Mouse (Mus musculus): ENCODE data around the gene Zfp646. TPM values are rescaled to one million over a fixed set of nuclear protein-coding genes. Genes with fewer than 3 reads are reported as not detected.
"Not testable (repeated sequence)": the region's sequence is repeated elsewhere in the genome, so short reads cannot be mapped to it uniquely, and the experiment has no call there.

The Zfp646 gene
- total RNA-seq (2021): 10 to 100 TPM; 10.4 to 12.7 TPM
- long read RNA-seq, experiment 1: 0 reads
- long read RNA-seq, experiment 2, full-length matches to known transcripts: 3 of 4 reads
- long read RNA-seq, experiment 2, partial matches to known transcripts: 1 of 4 reads
- long read RNA-seq, experiment 2, other reads (novel, unspliced or antisense): 0 of 4 reads

DNA sequence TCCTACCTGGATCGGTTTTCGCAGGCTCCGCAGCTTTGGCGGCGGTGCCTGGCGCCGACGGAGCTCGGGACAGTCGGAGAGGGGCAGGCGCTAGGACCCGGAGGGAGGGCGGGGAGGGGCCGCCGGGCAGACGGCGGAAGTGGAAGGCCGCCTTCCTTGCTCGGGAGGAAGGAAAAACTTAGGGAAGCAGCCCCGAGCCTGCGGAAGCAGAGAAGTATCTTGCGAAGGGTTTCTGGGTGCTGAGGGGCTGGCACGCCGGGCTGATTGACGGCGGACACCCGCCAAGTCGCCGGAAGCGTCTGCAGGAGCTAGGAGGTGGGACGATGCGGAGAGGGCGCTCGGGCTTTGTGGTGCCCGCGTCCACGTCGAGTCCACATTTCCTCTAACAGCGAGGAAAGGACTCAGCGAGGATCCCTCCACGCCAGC is at the start of gene Zfp646:
TSS of gene Zfp646 (plus strand) at position 181 of the 426 bp plus-strand sequence.
- intact Hi-C loops (cut with DNase I): loop anchor here (5.0 kb wide), 1 partner anchor 74 kb away; the partner anchor contains the start of gene Hsd3b7
- DNase-seq: peak in 1 of 2 experiments; percentile 61

DNA sequence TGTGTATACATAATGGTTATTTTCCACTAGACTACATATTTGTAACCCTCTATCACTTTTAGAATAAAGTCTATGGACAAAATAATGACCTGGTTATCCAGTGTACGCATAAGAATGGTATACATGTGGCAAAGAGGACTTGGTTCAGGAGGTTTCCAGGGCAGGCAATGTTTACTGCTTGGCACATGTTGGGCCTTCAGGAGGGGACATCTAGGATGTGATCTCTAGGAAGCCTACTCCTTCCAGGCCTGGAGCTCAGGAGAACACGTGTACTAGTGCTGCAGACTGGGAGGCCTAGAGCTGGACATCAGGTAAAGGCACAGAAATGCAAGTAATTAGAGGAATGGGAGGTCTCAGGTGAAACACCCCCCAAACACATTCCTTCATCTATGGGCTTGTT is 40.5 kb upstream of the Zfp646 start:
- intact Hi-C loops (cut with DNase I): loop anchor here (2.0 kb wide), 1 partner anchor 33 kb away; no protein-coding TSS in a partner anchor
- DNase-seq: no peak

DNA sequence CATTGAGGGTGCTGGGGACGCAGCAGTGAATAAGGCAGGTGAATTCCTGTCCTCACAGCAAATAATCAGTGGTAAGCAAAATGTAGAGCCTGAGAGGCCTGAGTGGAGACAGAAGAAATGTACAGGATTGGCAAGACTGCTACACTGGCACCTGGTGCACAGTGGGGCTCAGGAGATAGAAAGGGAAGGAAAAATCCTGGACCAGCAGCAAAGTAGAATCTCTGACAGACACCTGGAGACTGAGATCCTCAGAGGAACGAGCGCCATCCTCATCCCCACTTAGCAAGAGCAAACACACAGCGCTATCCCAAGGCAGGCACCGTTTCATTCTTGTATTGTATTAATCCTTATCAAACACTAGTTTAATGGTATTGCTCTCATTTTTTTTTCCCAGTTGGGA is 38.5 kb upstream of the Zfp646 start:
- DNase-seq: no peak
- intact Hi-C loops (cut with DNase I): no loop called here

DNA sequence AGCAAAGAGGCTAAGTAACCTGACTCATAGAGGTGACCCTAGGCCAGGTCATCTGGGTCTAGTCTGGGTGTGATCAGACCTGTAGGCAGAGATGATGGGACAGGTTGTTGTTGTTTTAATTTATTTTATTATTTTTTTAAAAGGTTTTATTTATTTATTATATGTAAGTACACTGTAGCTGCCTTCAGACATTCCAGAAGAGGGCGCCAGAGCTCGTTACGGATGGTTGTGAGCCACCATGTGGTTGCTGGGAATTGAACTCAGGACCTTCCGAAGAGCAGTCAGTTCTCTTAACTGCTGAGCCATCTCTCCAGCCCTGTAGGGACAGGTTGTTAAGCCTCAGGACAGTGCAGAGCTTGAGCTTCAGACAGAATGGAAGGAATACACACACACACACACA is 38.1 kb upstream of the Zfp646 start:
- intact Hi-C loops (cut with DNase I); DNase-seq: not testable (repeated sequence)

DNA sequence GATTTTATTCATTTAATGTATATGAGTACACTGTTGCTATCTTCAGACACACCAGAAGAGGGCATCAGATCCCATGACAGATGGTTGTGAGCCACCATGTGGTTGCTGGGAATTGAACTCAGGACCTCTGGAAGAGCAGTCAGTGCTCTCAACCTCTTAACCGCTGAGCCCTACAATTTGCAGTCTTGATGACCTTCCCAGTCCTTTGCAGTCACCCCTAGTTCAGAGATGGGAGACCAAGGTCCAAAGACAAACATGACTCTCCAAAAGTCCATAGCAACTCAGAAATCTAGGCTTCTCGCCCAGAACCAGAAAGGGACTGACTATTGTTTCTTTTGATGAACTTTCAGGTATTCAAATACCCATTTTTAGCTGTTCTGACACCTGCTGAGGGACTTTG is 36.0 kb upstream of the Zfp646 start:
- DNase-seq; intact Hi-C loops (cut with DNase I): not testable (repeated sequence)

DNA sequence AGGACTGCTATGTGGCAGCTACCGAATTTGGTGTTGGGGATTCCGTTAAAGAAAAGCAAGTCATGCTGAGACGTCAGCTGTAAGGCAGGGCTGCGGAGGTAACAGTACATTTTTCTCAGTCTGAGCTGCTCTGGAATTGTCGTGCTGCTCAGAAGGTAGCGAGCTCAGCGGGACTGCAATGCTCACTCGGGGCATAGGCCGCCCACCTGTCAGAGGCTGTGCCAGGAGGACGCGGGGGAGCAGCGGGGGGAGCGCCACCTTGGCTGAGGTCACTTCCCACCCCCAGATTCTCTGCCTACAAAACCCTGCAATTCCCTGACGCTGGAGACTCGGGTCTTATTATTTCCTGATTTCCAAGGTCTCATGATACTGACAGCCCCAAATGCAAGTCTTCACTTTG is 35.1 kb upstream of the Zfp646 start:
- peak in 1 of 2 experiments; percentile 34 for DNase-seq
- intact Hi-C loops (cut with DNase I): no loop called here

DNA sequence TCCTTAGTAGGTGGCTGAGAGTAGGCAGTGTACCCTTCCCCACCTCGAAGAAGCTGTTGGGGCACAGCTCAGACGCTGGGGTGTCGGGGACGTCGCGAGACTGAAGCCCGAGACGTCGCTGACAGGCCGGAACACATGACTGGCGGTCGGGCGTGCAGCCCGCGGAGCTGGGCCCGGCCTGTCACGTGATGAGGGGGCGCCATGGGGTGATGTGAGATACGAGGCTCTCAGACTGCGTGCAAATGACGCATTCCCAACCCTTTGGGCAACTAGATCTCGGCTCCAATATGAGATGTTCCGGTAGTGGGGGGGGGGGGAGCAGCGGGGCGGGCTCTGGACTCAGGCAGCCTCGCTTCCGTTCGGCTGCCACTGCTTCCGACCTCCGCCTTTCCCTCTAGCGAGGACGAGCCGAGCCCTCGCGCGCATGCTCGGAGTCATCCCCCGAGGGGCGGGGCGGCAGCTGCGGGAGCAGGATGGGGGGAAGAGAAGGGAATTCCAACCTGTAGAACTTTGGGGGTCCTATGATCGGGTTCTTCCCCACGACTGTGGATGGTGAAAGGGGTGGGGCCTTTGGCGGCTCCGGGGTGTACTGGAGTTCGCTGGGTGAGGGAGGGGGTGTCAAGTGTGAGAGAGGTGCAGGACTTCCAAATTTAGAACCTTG is 34.6 kb upstream of the Zfp646 start:
- peak; percentile 92 to 93 for DNase-seq
- intact Hi-C loops (cut with DNase I): no loop called here

DNA sequence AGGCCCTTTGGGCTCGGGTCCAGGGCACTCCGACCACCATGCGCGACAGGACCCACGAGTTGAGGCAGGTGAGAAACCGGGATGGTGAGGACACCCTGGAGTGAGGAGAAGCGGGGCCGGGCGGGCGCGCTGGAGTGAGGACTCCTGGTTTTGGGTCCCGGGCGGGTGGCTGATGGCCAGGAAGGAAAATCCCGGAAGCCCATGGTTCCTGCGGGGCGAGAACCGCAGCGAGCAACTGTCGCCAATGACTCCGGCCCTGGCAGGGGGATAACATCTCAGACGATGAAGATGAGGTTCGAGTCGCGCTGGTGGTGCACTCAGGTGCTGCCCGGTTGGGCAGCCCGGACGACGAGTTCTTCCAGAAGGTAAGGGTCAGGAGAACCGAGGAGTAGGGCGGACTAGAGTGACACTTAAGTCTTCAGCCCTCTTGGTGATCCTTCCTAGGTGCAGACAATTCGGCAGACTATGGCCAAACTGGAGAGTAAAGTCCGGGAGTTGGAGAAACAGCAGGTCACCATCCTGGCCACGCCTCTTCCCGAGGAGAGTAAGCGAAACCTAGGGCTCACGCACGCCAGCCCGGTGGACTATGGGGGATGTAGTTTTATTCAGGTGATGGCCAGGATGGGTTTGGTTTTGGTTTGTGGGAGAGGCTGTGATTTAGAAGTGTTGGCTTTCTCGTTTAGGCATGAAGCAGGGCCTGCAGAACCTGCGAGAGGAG is 33.9 kb upstream of the Zfp646 start:
- peak; percentile 70 for DNase-seq
- intact Hi-C loops (cut with DNase I): loop anchor here (1.0 kb wide), 1 partner anchor 33 kb away; no protein-coding TSS in a partner anchor

DNA sequence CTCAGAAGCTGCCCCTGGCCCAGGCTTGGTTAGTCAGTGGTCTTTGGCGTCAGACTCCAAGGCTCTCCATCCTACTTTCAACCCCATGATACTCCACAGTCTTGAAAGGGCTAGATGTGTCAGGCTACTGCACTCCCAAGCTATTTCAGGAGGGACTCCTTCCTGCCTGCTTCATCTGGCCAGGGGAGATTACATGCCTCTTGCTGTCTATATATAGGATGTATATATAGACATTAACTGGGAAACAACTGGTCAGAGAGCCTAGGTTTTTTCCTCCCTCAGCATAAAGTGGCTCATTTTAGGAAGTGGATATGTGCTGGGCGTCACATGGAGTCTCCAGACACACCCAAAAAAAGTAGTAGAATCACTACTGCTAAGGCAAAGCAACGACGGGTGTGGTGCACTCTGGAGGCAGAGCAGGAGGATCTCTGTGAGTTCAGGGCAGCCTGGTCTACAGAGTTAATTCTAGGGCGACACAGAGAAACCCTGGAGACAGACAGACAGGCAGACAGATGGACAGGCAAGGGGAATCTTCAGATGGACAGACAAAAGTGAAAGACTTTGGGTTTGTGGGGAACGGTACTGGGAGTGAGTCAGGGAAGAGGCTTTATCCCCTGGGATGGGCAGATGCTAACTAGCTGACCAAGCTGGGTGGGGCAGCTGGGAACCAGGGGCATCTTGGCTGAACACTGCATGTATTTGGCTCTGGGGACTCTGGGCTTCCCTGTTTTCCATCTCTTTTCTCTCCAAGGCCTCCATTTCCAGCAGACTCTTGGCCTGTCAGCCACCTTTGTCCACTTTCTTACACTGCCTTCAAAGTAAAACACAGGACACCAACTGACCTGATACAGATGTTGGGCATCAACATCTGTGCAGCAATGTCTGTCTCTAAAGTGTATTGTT is 25.8 kb upstream of the Zfp646 start:
- intact Hi-C loops (cut with DNase I): no loop called here
- DNase-seq: peak; percentile 28 to 33

DNA sequence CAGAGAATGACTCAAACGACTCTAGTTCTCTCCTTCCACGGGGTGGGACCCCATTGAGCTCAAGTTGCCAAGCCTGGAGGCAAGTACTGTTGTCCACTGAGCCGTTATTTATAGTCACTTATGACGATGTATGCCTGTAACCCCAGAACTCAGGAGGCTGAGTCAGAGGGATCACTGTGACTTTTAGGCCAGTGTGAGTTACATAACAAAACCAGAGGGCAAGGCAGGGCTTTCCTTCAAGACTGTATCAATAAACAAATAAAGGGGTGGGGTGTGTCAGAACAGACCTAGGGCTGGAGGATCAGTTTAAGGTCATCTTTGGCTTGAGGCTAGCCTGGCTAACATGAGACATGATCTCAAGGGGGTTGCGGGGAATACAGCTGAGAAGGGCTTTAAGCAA is 25.1 kb upstream of the Zfp646 start:
- intact Hi-C loops (cut with DNase I): no loop called here
- DNase-seq: peak in 1 of 2 experiments; percentile 20

DNA sequence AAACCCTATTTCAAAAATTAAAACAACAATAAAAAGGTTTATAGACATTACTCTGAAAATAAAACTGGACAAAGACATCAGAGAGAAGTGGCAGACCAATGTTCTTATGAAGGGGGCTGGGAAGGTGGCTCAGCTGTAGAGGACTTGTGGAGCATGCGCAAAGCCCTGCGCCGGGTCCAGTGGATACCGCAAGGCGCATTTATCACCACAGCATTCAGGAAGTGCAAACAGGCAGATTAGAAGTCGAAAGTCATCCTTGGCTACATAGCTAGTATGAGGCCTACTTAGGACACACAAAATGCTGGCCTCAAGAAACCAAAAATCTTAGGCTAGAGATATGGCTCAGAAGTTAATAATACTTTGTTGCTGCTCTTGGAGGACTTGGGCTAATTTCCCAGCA is 17.8 kb upstream of the Zfp646 start:
- intact Hi-C loops (cut with DNase I): no loop called here
- no peak for DNase-seq

DNA sequence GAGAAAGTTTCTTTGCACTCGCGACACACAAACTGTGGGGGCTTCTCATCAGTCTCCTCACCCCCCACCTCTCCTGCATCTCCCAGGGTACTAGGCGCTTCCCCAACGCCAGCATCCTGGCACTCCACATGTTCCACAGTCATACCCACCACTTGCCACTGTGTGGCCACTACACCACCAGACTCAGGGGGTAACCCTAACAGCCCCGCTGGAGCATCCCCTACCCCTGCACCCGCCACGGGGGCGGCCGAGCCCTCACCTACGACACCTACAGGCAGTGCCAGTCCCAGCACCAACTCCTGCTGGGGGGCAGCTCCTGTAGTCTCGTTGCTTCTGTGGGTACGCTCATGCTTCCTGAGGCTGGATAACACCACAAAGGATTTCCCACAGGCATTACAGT is 9.6 kb upstream of the Zfp646 start:
- intact Hi-C loops (cut with DNase I): no loop called here
- DNase-seq: no peak

DNA sequence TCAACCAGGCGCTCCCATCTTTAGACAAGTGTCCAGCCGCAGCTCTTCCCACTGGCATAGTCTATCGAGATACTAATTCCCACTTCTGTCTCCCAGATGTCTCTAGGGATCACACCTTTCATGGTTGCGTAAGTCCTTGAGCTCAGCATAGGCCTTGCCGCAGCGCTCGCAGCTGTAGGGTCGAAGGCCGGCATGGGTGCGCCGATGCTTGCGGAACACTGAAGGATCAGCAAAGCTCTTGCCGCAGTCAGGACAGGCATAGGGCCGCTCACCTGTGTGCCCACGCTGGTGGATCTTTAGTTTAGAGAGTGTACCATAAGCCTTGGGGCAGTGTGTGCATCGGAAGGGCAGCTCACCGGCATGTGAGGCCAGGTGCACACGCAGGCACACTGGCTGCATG is 8.4 kb upstream of the Zfp646 start:
- DNase-seq: no peak
- intact Hi-C loops (cut with DNase I): no loop called here

DNA sequence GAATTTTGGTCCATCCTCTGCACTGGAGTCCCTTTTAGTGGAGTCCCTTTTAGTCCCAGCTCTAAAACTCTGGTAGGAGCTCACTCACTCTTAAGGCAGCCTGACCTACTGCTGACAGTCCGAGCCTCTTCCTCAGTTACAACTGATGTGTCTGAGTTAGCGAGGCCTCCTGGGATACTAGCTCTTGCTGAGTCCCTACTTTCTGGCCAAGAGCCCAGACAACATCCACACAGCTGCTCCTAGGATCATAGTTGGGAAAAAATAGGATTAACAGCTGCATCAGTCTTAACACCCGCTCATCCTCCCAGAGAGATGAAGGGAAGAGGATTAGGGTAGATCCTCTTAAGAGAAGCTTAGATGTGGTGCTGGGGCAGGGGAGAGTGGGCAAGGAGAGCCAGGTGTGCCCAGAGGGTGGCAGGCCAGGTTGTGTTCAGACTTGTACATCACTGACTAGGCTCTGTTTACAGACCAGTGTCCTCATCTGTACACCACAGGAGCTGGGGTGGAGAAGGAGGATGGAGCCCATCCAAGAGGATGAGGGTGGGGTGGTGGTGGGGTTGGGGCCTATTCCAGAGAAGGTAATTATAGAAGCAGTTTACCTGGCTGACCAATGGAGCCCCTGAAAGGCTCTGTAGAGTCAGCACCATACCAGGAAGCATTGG is 6.7 kb upstream of the Zfp646 start:
- peak in 1 of 2 experiments; percentile 39 for DNase-seq
- intact Hi-C loops (cut with DNase I): no loop called here

DNA sequence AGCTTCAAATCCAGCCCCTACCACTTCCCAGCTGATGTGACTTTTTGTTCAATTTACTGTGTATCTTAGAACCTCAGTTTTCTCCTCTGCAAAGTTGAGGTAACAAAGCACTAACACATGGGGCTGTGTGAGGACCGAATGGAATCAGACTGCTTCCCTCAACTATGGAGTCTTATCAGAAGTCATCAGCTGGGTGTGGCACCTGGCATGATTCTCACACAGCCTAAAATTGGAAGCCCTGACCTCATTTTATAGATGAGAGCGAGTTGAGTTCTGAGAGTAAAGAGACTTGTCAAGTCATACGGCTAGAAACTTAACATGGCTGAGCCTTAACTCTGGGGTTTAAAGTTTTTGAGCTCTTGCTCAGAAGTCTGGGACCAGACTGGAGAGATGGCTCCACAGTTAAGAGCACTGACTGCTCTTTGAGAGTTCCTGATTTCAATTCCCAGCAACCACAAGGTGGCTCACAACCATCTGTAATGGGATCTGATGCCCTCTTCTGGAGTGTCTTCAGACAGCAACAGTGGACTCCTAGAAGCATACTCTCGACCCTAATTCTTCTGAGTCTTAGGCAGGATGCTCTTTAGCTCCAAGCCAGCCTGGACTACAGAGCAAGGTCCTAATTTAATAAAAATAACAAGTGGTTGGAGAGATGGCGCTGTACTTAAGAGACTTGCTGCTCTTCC is 5.7 kb upstream of the Zfp646 start:
- intact Hi-C loops (cut with DNase I): no loop called here

DNA sequence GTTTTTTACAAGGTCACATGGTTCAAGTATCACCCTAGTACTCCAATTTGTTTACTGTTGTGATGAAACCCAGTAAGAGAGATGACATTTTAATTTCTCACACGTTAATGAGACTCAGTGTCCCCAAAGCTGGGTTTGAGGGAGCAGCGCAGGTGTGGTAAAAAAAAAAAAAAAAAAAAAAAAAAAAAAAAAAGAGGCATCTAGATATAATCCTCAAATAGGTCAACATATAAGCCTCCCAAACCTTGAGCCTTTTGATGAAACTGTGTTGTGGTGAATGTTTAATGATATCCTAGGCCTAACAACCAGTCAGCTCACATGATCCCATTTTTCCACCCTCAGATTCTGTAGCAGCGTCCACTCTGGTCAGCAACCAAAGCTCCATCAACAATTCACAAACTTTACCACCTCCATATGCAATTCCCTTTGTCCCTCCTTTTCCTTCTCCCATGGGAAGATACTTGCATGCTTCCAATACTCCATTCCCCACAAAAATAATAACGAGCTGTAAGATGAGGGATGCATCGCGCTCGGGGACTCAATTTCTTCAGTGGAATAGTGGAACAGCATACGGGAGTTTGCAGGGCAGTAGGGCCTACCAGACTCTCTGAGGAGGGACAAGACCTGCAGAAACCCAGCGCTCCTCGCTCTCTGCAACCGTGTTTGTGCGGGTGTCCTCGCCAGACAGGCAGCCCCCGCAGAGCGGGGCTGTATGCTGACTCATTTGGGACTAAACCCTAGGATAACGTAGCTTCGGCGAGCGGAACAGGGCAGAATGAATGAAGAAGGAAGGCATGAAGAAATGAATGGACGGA is 1.0 kb upstream of the Zfp646 start:
- no peak for DNase-seq
- intact Hi-C loops (cut with DNase I): loop anchor here (1.0 to 5.0 kb wide), 2 partner anchors 33 to 73 kb away; partner anchors contain the start of gene Hsd3b7

More for the DNA sequence above, 5.7 kb upstream of the Zfp646 start:
- DNase-seq: no peak

DNA sequence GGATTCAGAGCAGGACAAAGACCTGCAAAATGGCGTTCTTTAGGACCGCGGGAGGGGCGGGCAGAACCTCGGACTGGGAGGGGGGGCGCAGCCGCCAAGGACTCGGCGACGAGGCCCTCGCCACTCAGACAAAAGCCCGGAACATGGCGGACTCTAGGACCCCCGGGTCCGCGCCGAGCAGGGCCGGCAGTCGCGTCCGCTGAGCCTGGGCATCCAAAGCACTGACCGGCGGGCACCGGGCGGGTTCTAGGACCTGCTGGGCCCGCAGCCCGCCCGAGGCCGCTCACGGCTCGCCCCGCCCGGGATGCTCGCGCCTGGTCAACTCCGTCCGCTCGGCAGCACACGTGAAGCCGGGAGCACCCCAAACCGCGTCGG is 407 bp upstream of the Zfp646 start:
- intact Hi-C loops (cut with DNase I): loop anchor here (1.0 to 5.0 kb wide), 2 partner anchors 33 to 73 kb away; partner anchors contain the start of gene Hsd3b7
- DNase-seq: peak; percentile 84 to 91
